Mouse (Mus musculus) lung, postnatal 0 days (tissue): ENCODE measurements around the gene Gm15319. TPM values are rescaled to one million over a fixed set of nuclear protein-coding genes. Genes with fewer than 3 reads are reported as not detected.
"Not testable (repeated sequence)": the region's sequence is repeated elsewhere in the genome, so short reads cannot be mapped to it uniquely, and the experiment has no call there.

Experiments used
- ATAC-seq: fragments of 200-750 bp; cut with Nextera tagmentation; 2 replicates; pipeline ENCODE4 v1.8.0; 2017; ENCODE audit warnings: moderate library complexity
- DNase-seq: peaks from one replicate; pipeline ENCODE4 v3.0.0-alpha.2; 2016; ENCODE audit warnings: low spot score
- H3K27ac ChIP-seq: fragments of 300-500 bp; sonication (generic); 2 replicates; pipeline ENCODE4 v1.5.1; 2014; ENCODE audit warnings: antibody characterized with exemption, mild to moderate bottlenecking, low read length, mixed read lengths
- H3K27me3 ChIP-seq: fragments of 300-500 bp; sonication (generic); replicated peaks from 2 replicates; pipeline ENCODE4 v1.6.1; 2014; ENCODE audit warnings: low read length, mixed read lengths; ENCODE audit not compliant: insufficient read depth
- H3K36me3 ChIP-seq: fragments of 300-500 bp; sonication (generic); 2 replicates; pipeline ENCODE4 v1.6.1; 2014; ENCODE audit warnings: low read length, mixed read lengths; ENCODE audit not compliant: insufficient read depth
- H3K4me1 ChIP-seq: fragments of 300-500 bp; sonication (generic); 2 replicates; pipeline ENCODE4 v1.6.1; 2014; ENCODE audit warnings: antibody characterized with exemption, low read depth, low read length, mixed read lengths; ENCODE audit not compliant: insufficient read depth
- H3K4me2 ChIP-seq: fragments of 300-500 bp; sonication (generic); replicated peaks from 2 replicates; pipeline ENCODE4 v1.6.1; 2014; ENCODE audit warnings: low read depth, mild to moderate bottlenecking, low read length, moderate library complexity, mixed read lengths
- H3K4me3 ChIP-seq: fragments of 300-500 bp; sonication (generic); 2 replicates; pipeline ENCODE4 v1.5.1; 2014; ENCODE audit warnings: low read depth, low read length
- H3K9ac ChIP-seq: fragments of 300-500 bp; sonication (generic); replicated peaks from 2 replicates; pipeline ENCODE4 v1.6.1; 2014; ENCODE audit warnings: low read depth, mild to moderate bottlenecking
- H3K9me3 ChIP-seq: fragments of 300-500 bp; sonication (generic); 2 replicates; pipeline ENCODE4 v1.6.1; 2016; ENCODE audit warnings: low read length, mixed read lengths
- CTCF ChIP-seq: IDR thresholded peaks from 2 replicates; pipeline ENCODE4 v1.5.1; 2016; ENCODE audit warnings: antibody characterized with exemption, mild to moderate bottlenecking
- WGBS: fragments of 180-500 bp; shearing (Covaris S2); extraction: QIAGEN DNeasy Blood & Tissue Kit; methylation state at CpG from one replicate; pipeline ENCODE4 v1.1.7; 2014; 5-methylcytosine and 5-hydroxymethylcytosine counted together
- polyA plus RNA-seq: library from polyadenylated mRNA; unstranded; fragments of >200 nt; fragmentation: Nextera tagmentation; extraction: Ambion mirVana; gene quantifications from 2 replicates; pipeline ENCODE4 v1.2.1, GENCODE M21; 2015

Gm15319 gene
- polyA plus RNA-seq, 1 experiment from 2014 or later = not detected

DNA sequence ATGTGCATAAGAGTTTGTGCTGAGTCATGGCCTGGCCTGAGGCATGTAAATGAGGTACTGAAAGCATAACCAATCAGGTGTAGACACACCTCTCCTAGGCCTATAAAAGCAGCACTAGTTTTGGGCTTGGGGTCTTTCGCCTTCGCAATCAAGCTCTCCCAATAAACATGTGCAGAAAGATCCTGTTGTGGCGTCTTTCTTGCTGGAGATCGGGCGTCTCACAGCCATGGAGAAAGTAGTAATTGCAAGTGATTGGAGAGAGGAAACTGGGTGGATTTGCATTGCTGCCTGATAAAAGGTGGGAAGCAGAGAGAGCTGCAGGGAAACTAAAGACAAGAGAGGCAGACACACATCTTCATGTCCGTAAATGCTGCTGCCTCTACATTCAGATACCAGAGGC is 60.3 kb downstream of the Gm15319 start:
- H3K9me3 ChIP-seq, H3K4me2 ChIP-seq, ATAC-seq, H3K9ac ChIP-seq, H3K4me3 ChIP-seq, DNase-seq, H3K4me1 ChIP-seq, H3K27ac ChIP-seq, H3K27me3 ChIP-seq, H3K36me3 ChIP-seq: not testable (repeated sequence)
- 91% methylated on average over 5 of the region's 6 CpGs for WGBS

DNA sequence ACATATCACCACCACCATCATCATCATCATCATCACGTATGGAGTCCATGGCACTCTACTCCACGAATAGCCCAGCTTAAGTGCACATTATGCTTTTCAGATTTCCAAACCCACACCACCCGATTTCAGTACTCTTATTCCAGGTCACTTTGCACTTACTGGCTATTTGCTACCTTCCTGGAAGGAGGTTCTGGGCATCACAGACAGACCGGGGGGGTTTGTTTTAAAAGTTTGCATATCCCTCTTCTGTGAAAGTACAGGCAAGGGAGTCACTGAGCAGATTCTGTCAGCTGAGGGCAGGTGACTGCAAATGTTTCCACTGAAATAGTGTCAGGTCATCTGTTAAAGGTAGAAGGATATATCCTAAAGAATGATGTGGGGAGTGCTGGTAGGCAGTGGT is 63.0 kb downstream of the Gm15319 start:
- not testable (repeated sequence) for H3K27me3 ChIP-seq, H3K9me3 ChIP-seq, H3K4me3 ChIP-seq, H3K4me1 ChIP-seq, H3K9ac ChIP-seq, DNase-seq, ATAC-seq, H3K4me2 ChIP-seq, H3K36me3 ChIP-seq, H3K27ac ChIP-seq
- WGBS = 68% methylated on average over 4 of the region's 4 CpGs

DNA sequence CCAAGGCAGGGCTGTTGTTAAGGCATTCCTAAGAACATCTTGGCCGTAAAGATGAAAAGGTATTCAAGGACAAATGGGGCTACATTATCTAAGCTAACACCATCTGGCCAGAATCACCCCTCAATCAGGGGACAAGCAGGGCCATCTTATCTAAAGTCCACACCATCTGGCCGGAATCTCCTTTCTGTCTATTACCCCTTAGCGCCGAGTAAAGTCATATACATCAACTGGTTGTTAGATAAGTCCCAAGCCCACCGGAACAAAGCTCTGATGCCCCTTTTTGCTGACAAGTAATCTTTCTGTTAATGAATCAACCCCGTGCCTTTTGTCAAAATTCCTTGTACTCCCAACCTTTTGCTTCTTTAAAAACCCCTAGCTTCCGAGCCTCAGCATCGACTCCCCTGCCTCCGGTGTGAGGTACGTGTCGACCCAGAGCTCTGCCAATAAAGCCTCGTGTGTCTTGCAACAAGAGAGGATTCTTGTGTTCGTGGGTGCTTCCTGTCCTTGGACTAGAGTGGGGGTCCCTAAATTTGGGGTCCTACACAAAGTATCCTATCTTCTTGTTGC is 65.0 kb downstream of the Gm15319 start:
- DNase-seq, ATAC-seq, H3K9ac ChIP-seq, H3K4me3 ChIP-seq, H3K27ac ChIP-seq, H3K4me2 ChIP-seq, H3K9me3 ChIP-seq, H3K36me3 ChIP-seq, H3K4me1 ChIP-seq, H3K27me3 ChIP-seq: not testable (repeated sequence)
- WGBS = 85% methylated on average over 10 of the region's 13 CpGs

DNA sequence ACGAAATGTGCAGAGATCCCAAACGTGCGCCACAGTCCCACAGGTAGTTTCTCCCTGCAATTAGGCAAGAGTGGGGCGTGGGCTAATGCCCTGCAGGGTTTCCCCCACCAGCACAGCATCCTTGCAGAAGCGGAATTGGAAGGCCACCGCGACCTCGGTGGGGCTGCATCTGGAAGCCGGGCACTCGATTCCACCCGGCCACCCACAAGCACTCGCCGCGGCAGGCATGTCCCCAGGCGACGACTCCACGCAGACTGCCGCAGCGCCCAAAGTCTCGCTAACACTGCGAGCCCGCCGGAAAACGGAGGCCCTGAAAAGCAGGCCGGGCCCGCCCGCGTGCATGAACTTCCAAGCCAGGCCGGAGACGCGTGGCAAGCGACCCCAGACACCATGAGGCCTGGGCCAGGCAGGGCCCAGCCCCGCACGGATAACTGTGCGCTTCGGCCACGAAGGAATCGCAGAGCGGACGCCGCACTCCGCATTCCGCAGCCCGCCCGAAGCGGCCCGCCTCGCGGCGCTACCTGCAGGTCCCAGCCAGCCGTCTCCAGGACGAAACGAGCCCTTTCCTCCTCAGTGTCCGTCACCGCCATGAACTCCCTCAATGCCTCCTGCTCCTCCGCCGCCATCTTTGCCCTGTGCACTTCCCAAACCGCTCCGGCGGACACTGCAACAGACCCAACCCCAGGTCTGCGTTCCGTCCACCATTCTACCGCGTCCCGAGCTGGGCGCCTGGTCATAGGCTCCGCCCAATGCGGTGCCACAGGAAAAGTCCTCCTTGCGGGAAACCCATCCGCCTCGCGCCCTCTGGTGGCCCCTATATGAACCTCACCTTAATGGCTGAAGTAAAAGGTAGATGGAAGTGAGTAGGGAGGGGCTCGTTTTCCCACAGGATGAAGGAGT is 66.0 kb downstream of the Gm15319 start:
- peak overlapping the region; percentile 58 for H3K9ac ChIP-seq
- H3K4me1 ChIP-seq, H3K27me3 ChIP-seq, H3K36me3 ChIP-seq, H3K9me3 ChIP-seq: not testable (repeated sequence)
- H3K4me3 ChIP-seq = peak overlapping the region; percentile 66
- H3K27ac ChIP-seq = peak overlapping the region; percentile 71; the same call in 1 of the 2 replicates
- ATAC-seq (peak; percentile 100), DNase-seq (peak; percentile 94)
- TF ChIP-seq CTCF = peak; percentile 73
- WGBS = 9% methylated on average over 44 of the region's 73 CpGs
- peak overlapping the region; percentile 58 for H3K4me2 ChIP-seq

DNA sequence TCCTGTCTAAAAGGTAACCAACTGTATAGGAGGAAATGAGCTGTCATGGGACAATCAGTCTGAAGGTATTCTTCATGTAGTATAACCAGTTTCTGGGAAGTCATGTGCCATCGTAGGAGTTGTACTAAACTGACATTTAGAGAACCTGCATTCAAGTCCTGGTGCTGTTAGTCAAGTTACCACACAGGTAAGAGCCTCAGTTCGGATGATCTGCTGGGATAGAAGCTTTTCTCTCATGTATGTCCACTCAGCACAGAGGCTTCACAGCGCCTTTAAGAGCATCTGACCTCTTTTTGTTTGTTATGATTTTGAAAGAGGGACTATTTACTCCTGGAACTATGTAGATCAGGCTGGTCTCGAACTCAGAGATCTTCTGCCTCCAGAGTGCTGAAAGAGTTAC is 67.1 kb downstream of the Gm15319 start:
- ATAC-seq, H3K4me1 ChIP-seq, H3K27ac ChIP-seq, H3K27me3 ChIP-seq, H3K9me3 ChIP-seq, DNase-seq, H3K4me2 ChIP-seq, H3K36me3 ChIP-seq, H3K4me3 ChIP-seq, H3K9ac ChIP-seq: not testable (repeated sequence)
- WGBS = 69% methylated on average over 2 of the region's 4 CpGs

DNA sequence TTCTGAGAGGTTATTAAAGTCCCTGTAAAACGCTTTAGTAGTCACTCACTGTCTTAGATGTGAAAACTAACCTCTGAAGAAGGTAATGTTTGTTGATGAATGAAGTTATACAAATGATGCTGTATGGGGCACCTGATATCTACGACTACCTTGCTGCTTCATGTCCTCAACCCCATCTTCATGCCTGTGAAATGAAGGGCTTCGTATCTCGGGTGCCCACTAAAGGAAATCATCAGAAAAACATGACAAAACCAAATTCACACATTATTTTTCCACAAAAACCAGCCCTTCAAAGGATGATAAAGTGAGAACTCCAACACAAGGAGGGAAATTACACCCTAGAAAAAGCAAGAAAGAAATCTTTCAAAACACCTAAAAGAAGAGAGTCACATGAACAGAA is 68.2 kb downstream of the Gm15319 start:
- H3K4me2 ChIP-seq, H3K27ac ChIP-seq, H3K9ac ChIP-seq, H3K4me1 ChIP-seq, H3K4me3 ChIP-seq, H3K9me3 ChIP-seq, H3K36me3 ChIP-seq, H3K27me3 ChIP-seq, DNase-seq, ATAC-seq: not testable (repeated sequence)
- WGBS = 86% methylated on average over 3 of the region's 4 CpGs

DNA sequence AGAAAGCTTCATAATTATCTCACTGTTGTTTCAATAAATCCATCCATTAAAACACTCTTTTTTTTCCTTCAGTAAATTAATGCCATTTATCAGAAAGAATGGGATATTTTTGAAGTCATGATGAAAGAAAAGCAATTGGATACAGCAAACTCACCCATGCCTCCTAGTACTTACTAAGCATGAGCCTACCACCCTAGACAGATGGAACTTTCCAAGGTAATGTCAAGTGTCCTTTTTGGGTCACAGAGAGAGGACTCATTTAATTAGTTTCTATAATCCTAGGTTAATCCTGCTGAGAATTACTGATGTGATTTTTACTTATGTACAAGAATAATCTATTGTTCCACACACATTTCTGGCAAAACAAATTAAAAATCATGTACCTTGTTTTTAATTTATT is 69.0 kb downstream of the Gm15319 start:
- H3K4me2 ChIP-seq, H3K27me3 ChIP-seq, DNase-seq, H3K4me3 ChIP-seq, H3K9me3 ChIP-seq, H3K4me1 ChIP-seq, H3K36me3 ChIP-seq, H3K27ac ChIP-seq, H3K9ac ChIP-seq, ATAC-seq: not testable (repeated sequence)

DNA sequence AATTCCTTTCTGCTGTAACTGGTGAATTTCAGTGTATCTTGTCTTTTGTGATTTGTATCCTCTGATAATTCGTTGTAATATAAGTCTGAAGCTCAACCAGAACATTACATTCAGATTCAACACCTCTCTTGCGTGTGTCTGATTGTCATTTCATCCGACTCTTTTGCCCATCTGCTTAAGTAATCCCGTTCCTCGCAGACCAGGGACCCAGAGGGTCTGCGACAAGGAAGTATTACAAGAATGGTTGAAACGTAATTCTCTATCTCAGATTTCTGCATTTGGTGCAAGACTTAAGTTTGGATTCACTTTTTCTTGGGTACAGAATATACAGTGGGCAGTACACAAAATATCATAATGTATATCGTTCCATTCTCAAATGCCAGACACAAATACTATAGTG is 73.0 kb downstream of the Gm15319 start:
- not testable (repeated sequence) for H3K36me3 ChIP-seq, H3K27ac ChIP-seq, H3K4me2 ChIP-seq, H3K4me1 ChIP-seq, H3K9ac ChIP-seq, H3K9me3 ChIP-seq, H3K27me3 ChIP-seq, H3K4me3 ChIP-seq, ATAC-seq, DNase-seq
- WGBS = 86% methylated on average over 4 of the region's 8 CpGs

DNA sequence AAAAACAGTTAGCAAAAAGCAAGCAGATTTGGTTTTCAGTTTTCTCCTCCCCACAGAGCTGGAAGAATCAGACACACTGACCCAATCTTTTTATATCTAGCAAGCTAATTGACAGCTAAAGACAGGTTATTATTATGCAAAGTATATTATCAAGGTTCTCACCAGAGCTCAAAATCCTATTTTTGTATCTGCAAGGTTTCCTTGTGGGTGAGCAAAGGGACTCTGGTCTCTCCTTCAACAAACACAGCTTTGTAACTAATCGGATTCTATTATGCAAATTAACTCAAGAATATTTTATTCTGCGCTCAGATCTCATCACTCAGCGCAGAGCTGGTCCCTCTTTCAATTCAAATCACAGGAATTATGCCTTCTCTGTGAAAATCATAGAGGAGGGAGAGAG is 74.1 kb downstream of the Gm15319 start:
- H3K27ac ChIP-seq, H3K36me3 ChIP-seq, H3K4me2 ChIP-seq, H3K27me3 ChIP-seq, DNase-seq, ATAC-seq, H3K9ac ChIP-seq, H3K4me1 ChIP-seq, H3K4me3 ChIP-seq, H3K9me3 ChIP-seq: not testable (repeated sequence)
- WGBS = 96% methylated on average over 1 of the region's 3 CpGs
